Mouse (Mus musculus) liver, adult 2 months (tissue): Measurements from ENCODE around the gene Rbm25. TPM values are rescaled to one million over a fixed set of nuclear protein-coding genes. Genes with fewer than 3 reads are reported as not detected.

Experiments
- DNase-seq: peaks from one replicate; pipeline ENCODE4 v3.0.0-alpha.2; 2011; ENCODE audit warnings: low read depth, low spot score; ENCODE audit errors: extremely low read depth
- H3K27ac ChIP-seq: fragments of 200-500 bp; replicated peaks from 2 replicates; pipeline ENCODE4 v1.5.1; 2012; ENCODE audit warnings: low read depth, mild to moderate bottlenecking, control low read depth, inconsistent platforms, low read length; ENCODE audit not compliant: insufficient read depth
- H3K27me3 ChIP-seq: fragments of 200-500 bp; 2 replicates; pipeline ENCODE4 v1.6.1; 2012; ENCODE audit warnings: mild to moderate bottlenecking, moderate library complexity, low read length, inconsistent platforms; ENCODE audit not compliant: control insufficient read depth, insufficient read depth
- H3K36me3 ChIP-seq: fragments of 200-500 bp; 2 replicates; pipeline ENCODE4 v1.6.1; 2012; ENCODE audit warnings: low read length, inconsistent platforms; ENCODE audit not compliant: control insufficient read depth, insufficient read depth
- H3K4me1 ChIP-seq: fragments of 200-500 bp; 2 replicates; pipeline ENCODE4 v1.6.1; 2011; ENCODE audit warnings: low read length; ENCODE audit not compliant: control insufficient read depth, insufficient read depth
- H3K4me3 ChIP-seq: fragments of 200-500 bp; 2 replicates; pipeline ENCODE4 v1.5.1; 2011; ENCODE audit warnings: low read depth, mild to moderate bottlenecking, control low read depth, low read length, moderate library complexity; ENCODE audit not compliant: insufficient read depth
- H3K79me2 ChIP-seq: fragments of 200-500 bp; 2 replicates; pipeline ENCODE4 v1.6.1; 2012; ENCODE audit warnings: inconsistent platforms, mild to moderate bottlenecking, low read length, moderate library complexity; ENCODE audit not compliant: control insufficient read depth, insufficient read depth
- H3K9ac ChIP-seq: fragments of 200-500 bp; 2 replicates; pipeline ENCODE4 v1.6.1; 2012; ENCODE audit warnings: low read depth, mild to moderate bottlenecking, control low read depth, inconsistent platforms, low read length
- CTCF ChIP-seq: fragments of 200-500 bp; IDR thresholded peaks from 2 replicates; pipeline ENCODE4 v1.5.1; 2011; ENCODE audit warnings: low read depth, low read length, control low read depth
- POLR2A ChIP-seq: fragments of 200-500 bp; IDR thresholded peaks from 2 replicates; pipeline ENCODE4 v1.6.1; 2011; ENCODE audit warnings: low read length, control low read depth; ENCODE audit not compliant: insufficient read depth; ENCODE audit errors: extremely low read depth
- WGBS: fragments of 180-500 bp; shearing (Covaris S2); methylation state at CpG from one replicate; pipeline ENCODE4 v1.1.7; 2018; 5-methylcytosine and 5-hydroxymethylcytosine counted together
- polyA plus RNA-seq: library from polyadenylated mRNA; depleted of rRNA; stranded (reverse); fragments of >200 nt; gene quantifications from 2 replicates; pipeline ENCODE4 v1.2.3, GENCODE M21; 2012
- total RNA-seq: library from RNA; depleted of rRNA; stranded (reverse); fragments of >200 nt; gene quantifications from 2 replicates; pipeline ENCODE4 v1.2.3, GENCODE M21; 2014

Rbm25 gene
- total and polyA plus RNA-seq, 2 experiments = 16.9 to 69.1 TPM

DNA sequence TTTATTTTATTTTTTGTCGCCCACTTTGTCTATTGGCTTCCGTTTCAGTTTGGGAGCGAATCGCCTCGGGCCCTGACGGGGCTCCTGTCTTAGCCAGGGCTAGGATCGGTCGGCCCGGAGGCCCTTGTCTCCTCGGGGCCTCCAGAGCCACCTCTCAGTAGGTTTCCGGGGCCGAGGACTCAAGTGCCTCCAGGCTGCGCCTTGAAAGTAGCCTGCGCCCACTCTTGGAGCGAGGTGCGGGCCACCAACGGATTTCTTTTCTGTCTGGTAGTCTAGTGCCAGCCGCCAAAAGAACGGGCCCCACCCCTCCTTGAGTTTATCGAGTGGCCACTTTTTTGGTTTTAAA is 1.6 kb downstream of the Rbm25 start:
- Histone ChIP-seq H3K4me1 (peaks cover 6% of the 10 kb centered on the region; the same call in 1 of the 2 replicates), H3K79me2 (peaks cover 15% of the 10 kb centered on the region; the same call in 1 of the 2 replicates), H3K4me3 (peak overlapping the region; percentile 100), H3K27ac (peak overlapping the region; percentile 99), H3K36me3 (peaks cover 20% of the 10 kb centered on the region), H3K9ac (peak overlapping the region; percentile 100), H3K27me3 (no peaks in the 10 kb centered on the region)
- TF ChIP-seq CTCF (no peak), POLR2A (no peak)
- WGBS = under 1% methylated on average over 19 of the region's 20 CpGs
- no peak for DNase-seq

DNA sequence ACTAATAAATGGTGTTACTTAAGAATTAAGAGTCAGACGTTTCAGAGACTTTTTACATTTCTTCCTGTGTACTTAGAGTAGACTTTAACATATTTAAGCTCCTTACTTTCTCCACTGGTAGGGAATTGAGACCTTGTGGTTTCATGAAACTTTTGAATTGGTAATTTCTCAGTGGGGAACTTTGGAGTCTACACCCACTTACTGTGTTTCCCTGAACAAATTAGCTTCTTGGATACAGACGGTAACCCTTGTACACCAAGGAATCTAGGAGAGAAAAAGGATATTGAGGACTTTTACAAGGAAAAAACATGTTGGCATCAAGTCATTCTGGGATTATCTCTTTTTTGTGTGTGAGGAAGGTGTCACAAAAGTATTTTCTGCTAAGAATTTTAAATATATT is 2.8 kb downstream of the Rbm25 start:
- 7% methylated on average over 2 of the region's 2 CpGs for WGBS
- no peak overlapping the region for H3K9ac ChIP-seq
- DNase-seq = no peak

DNA sequence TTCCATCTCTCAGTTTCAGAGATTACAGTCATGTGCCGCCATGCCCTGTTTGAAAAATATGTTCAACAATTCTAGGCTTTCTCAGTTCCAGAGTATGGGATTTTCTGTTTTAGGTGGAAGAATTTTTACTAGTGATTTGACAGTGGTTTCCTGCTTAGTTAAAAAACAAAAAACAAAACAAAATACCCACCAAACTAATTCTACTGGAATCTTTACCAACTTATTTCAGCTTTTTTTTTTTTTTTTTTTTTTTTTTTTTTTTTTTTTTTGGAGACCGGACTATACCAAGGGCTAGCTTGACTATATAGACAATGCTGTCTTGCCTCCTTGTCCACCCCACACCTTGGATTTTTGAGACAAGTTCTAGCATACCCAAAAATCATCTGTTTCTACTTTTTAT is 10.2 kb downstream of the Rbm25 start:
- Histone ChIP-seq H3K27ac (no peak overlapping the region), H3K9ac (no peak overlapping the region), H3K4me1 (no peaks in the 10 kb centered on the region), H3K36me3 (peaks cover 61% of the 10 kb centered on the region), H3K27me3 (no peaks in the 10 kb centered on the region), H3K4me3 (no peak overlapping the region), H3K79me2 (peaks cover 16% of the 10 kb centered on the region; the same call in 1 of the 2 replicates)
- no peak for TF ChIP-seq POLR2A
- no peak for TF ChIP-seq CTCF
- DNase-seq = no peak
- 92% methylated on average over 2 of the region's 2 CpGs for WGBS

More for the DNA sequence above, 2.8 kb downstream of the Rbm25 start:
- H3K79me2 ChIP-seq = peaks cover 15% of the 10 kb centered on the region; the same call in 1 of the 2 replicates
- H3K4me3 ChIP-seq = peak overlapping the region; percentile 27; the same call in 1 of the 2 replicates
- TF ChIP-seq CTCF (no peak), POLR2A (no peak)
- peaks cover 26% of the 10 kb centered on the region for H3K36me3 ChIP-seq
- H3K27ac ChIP-seq = no peak overlapping the region
- no peaks in the 10 kb centered on the region for H3K27me3 ChIP-seq
- peaks cover 6% of the 10 kb centered on the region; the same call in 1 of the 2 replicates for H3K4me1 ChIP-seq

DNA sequence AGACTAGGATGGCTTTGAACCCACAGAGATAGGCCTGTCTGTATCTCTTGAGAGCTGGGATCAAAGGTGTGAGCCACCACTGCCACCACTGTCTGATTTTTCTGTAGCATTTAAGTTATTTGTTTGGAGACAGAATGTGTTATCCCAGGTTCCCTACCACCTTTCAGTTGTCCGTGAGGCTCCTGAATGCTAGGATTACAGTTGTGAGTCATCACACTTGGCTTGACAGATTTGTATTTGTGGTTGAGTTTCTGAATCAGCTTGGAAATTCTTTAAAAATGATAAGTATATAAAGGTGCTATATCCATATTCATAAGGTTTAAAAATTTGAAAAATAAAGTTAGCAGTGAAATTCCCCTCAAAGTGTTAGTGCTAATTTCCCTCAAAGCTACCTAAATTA is 12.1 kb downstream of the Rbm25 start:
- Histone ChIP-seq H3K36me3 (peaks cover 57% of the 10 kb centered on the region), H3K4me1 (no peaks in the 10 kb centered on the region), H3K4me3 (no peak overlapping the region), H3K27me3 (no peaks in the 10 kb centered on the region), H3K79me2 (peaks cover 11% of the 10 kb centered on the region; the same call in 1 of the 2 replicates), H3K9ac (no peak overlapping the region), H3K27ac (no peak overlapping the region)
- WGBS = 93% methylated on average over 1 of the region's 1 CpGs
- TF ChIP-seq CTCF = no peak
- TF ChIP-seq POLR2A = no peak
- DNase-seq = no peak

DNA sequence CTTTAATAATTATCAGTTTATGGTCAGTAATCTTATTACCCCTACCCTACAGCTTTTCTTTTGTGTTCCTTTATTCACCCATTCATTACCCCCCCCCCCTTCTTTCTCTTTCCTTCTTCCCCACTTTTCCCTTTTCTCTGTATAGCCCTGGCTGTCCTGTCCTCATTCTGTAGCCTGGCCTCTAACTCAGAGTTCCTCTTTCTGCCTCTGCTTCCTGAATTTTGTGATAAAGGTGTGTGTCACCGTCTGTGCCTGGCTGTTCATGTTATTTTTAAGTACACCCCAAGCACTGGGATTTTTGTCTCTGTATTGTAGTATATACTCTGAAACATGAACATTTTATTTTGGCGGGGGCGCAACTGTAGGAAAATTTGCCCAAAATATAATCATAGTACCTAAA is 19.3 kb downstream of the Rbm25 start:
- Histone ChIP-seq H3K4me1 (no peaks in the 10 kb centered on the region; the same call in 1 of the 2 replicates), H3K36me3 (peaks cover 66% of the 10 kb centered on the region), H3K9ac (no peak overlapping the region), H3K79me2 (peaks cover 2% of the 10 kb centered on the region; the same call in 1 of the 2 replicates), H3K27ac (no peak overlapping the region), H3K27me3 (no peaks in the 10 kb centered on the region), H3K4me3 (no peak overlapping the region)
- no peak for DNase-seq
- WGBS = 84% methylated on average over 3 of the region's 3 CpGs
- TF ChIP-seq CTCF (no peak), POLR2A (no peak)

DNA sequence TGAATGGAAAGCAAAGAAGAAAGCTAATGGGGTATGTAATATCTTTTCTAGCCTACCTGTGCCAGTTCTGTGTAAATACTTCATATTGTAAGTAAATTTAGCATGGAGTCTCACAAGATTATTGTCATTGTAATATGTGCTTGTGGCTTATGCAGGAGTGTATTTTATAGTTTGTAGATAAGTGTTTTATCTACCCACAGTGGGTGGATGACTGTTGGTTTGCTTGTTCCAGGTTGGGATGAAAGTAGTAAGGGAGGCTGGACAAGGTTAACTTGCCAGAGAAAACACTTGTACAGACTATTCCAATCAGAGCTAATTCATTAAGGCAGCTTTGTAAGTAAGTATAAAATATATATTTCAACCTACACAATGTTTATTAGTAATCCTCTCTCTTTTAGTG is 20.4 kb downstream of the Rbm25 start:
- H3K36me3 ChIP-seq = peaks cover 63% of the 10 kb centered on the region
- DNase-seq = no peak
- no peak for TF ChIP-seq POLR2A
- no peak for TF ChIP-seq CTCF

More for the DNA sequence above, 20.4 kb downstream of the Rbm25 start:
- no peak overlapping the region for H3K4me3 ChIP-seq
- no peaks in the 10 kb centered on the region; the same call in 1 of the 2 replicates for H3K4me1 ChIP-seq
- H3K9ac ChIP-seq = no peak overlapping the region
- no peaks in the 10 kb centered on the region for H3K27me3 ChIP-seq
- H3K79me2 ChIP-seq = peaks cover 2% of the 10 kb centered on the region; the same call in 1 of the 2 replicates
- H3K27ac ChIP-seq = no peak overlapping the region
